Mouse (Mus musculus) kidney, embryonic 16.5 days (tissue): Measurements from ENCODE around the gene Anks1b. TPM values are rescaled to one million over a fixed set of nuclear protein-coding genes. Genes with fewer than 3 reads are reported as not detected.

Source experiments
- ATAC-seq: fragments of 200-750 bp; cut with Nextera tagmentation; 2 replicates; pipeline ENCODE4 v1.8.0; 2017; ENCODE audit warnings: moderate TSS enrichment; ENCODE audit not compliant: low FRiP score, low TSS enrichment
- H3K27ac ChIP-seq: fragments of 300-500 bp; sonication (generic); 2 replicates; pipeline ENCODE4 v1.5.1; 2014; ENCODE audit warnings: low read length
- H3K27me3 ChIP-seq: fragments of 300-500 bp; sonication (generic); 2 replicates; pipeline ENCODE4 v1.6.1; 2014; ENCODE audit warnings: low read length, control low read depth, mixed read lengths; ENCODE audit not compliant: insufficient read depth
- H3K36me3 ChIP-seq: fragments of 300-500 bp; sonication (generic); 2 replicates; pipeline ENCODE4 v1.6.1; 2014; ENCODE audit warnings: low read length, control low read depth, mixed read lengths; ENCODE audit not compliant: insufficient read depth
- H3K4me1 ChIP-seq: fragments of 300-500 bp; sonication (generic); 2 replicates; pipeline ENCODE4 v1.6.1; 2014; ENCODE audit warnings: low read length, control low read depth, mixed read lengths; ENCODE audit not compliant: insufficient read depth
- H3K4me2 ChIP-seq: fragments of 300-500 bp; sonication (generic); replicated peaks from 2 replicates; pipeline ENCODE4 v1.6.1; 2014; ENCODE audit warnings: low read depth, low read length
- H3K4me3 ChIP-seq: fragments of 300-500 bp; sonication (generic); 2 replicates; pipeline ENCODE4 v1.5.1; 2014; ENCODE audit warnings: mild to moderate bottlenecking, low read length
- H3K9ac ChIP-seq: fragments of 300-500 bp; sonication (generic); replicated peaks from 2 replicates; pipeline ENCODE4 v1.6.1; 2014; ENCODE audit warnings: low read length
- H3K9me3 ChIP-seq: fragments of 300-500 bp; sonication (generic); 2 replicates; pipeline ENCODE4 v1.6.1; 2016; ENCODE audit warnings: low read length, control low read depth
- WGBS: fragments of 180-500 bp; shearing (Covaris S2); extraction: QIAGEN DNeasy Blood & Tissue Kit; methylation state at CpG from one replicate; pipeline ENCODE4 v1.1.7; 2014; 5-methylcytosine and 5-hydroxymethylcytosine counted together
- polyA plus RNA-seq: library from polyadenylated mRNA; unstranded; fragments of >200 nt; fragmentation: Nextera tagmentation; extraction: Ambion mirVana; gene quantifications from 2 replicates; pipeline ENCODE4 v1.2.1, GENCODE M21; 2015

Gene Anks1b
- polyA plus RNA-seq, 1 experiment from 2014 or later: 2.2 TPM

DNA sequence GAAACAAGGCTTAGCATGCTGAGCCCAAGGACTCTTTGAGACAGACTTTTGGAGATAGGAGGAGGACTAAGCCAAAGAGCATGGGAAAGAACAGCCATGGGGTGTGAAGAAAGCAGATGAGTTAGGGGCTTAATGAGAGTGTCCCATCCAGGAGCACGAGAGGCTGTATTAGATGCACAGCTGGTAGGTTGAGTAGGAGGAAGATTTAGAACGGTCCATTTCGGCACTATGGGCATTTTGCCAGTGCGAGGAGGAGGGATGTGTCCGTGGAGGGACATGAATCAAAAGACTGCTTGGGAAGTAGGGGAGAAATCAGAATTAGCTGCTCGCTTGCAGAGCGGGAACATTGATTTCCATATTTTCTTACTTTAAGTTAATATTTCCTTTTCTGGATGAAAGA is 620.1 kb downstream of the Anks1b start:
- 57% methylated on average over 7 of the region's 7 CpGs for WGBS
- Histone ChIP-seq H3K9ac (no peak overlapping the region), H3K4me2 (no peak overlapping the region), H3K27ac (no peak overlapping the region), H3K36me3 (no peaks in the 10 kb centered on the region), H3K27me3 (no peaks in the 10 kb centered on the region), H3K9me3 (no peaks in the 10 kb centered on the region), H3K4me1 (no peaks in the 10 kb centered on the region), H3K4me3 (no peak overlapping the region)
- no peak for ATAC-seq

DNA sequence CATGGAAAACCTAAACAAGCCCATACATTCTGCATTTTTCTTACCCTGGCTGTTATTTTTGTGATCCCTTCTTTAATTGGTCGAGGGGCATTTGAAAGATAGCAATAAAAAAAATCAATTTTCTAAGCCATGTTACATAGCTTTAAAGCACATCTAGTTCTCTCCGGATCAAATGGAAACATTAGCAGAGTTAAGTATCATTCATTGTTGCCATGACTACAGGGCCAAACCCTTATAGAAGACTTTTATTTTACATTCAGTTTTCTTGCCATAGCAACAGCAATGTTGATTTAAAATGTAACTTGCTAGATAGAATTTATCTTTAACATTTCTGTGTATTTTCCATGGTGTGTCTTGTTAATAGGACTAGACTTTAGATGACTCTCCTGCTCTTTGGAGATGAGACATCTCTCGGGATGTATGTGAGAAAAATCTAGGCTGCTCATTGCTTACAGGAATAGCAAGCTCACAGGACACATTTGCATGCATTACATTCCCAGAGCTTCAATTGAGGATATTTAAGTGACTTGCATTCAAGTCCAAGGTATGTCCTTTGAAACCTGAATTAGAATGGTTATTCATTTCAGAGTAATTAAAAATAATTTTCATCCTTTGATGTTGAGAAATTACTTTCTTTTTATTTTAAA is 620.8 kb downstream of the Anks1b start:
- WGBS: 72% methylated on average over 3 of the region's 3 CpGs
- Histone ChIP-seq H3K27me3 (no peaks in the 10 kb centered on the region), H3K9me3 (no peaks in the 10 kb centered on the region), H3K27ac (no peak overlapping the region), H3K4me3 (no peak overlapping the region), H3K4me1 (no peaks in the 10 kb centered on the region), H3K36me3 (no peaks in the 10 kb centered on the region), H3K9ac (no peak overlapping the region), H3K4me2 (no peak overlapping the region)
- no peak for ATAC-seq

DNA sequence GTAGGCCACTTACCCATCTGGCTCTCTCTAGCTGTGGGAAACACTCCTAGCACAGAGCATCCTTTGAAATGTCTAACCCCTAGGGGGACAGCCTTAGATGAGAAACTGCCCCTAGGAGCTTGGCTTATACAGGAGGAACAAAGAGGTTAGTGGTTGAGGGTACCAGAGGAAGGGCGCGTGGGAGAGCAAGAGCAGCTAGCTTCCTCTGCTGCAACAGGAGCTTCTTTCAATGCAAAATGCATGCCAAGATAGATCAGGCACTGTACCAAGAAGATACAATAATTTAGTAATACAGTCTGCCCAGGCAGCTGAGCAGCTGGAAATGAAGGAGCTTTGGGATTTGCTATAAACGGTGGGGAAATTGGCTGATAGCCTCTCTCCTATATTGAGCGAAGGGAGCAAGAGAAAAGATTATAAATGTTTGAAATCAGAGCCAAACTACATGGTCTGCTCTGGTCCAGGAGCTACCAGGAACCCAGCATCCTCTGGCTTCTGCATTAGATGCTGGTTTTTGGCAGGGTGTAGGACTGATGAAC is 621.7 kb downstream of the Anks1b start:
- WGBS: 87% methylated on average over 4 of the region's 4 CpGs
- Histone ChIP-seq H3K4me1 (no peaks in the 10 kb centered on the region), H3K27me3 (no peaks in the 10 kb centered on the region), H3K9me3 (no peaks in the 10 kb centered on the region), H3K27ac (no peak overlapping the region), H3K4me3 (no peak overlapping the region), H3K9ac (no peak overlapping the region), H3K36me3 (no peaks in the 10 kb centered on the region), H3K4me2 (no peak overlapping the region)
- ATAC-seq: no peak

DNA sequence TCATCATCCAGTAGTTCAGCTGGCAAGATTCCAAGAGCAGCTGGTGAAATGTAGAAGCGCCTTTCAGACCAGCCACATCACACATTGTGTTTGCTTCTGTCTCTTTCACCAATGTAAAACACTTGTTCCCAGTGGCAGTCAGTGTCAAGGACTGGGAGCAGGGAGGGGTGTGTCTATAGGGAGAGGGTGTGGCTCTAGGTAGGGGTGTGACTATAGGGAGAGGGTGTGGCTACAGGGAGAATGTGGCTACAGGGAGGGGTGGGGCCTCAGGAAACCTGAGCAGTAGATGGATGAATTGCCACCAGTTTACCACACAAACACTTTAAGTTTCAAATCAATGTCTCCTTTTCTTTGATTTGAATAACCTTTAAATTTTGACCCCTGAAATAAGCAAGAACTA is 634.3 kb downstream of the Anks1b start:
- Histone ChIP-seq H3K27ac (no peak overlapping the region), H3K36me3 (no peaks in the 10 kb centered on the region), H3K9ac (no peak overlapping the region), H3K4me1 (no peaks in the 10 kb centered on the region), H3K9me3 (no peaks in the 10 kb centered on the region), H3K27me3 (no peaks in the 10 kb centered on the region), H3K4me2 (no peak overlapping the region), H3K4me3 (no peak overlapping the region)
- ATAC-seq: no peak
- WGBS: 59% methylated on average over 1 of the region's 1 CpGs

DNA sequence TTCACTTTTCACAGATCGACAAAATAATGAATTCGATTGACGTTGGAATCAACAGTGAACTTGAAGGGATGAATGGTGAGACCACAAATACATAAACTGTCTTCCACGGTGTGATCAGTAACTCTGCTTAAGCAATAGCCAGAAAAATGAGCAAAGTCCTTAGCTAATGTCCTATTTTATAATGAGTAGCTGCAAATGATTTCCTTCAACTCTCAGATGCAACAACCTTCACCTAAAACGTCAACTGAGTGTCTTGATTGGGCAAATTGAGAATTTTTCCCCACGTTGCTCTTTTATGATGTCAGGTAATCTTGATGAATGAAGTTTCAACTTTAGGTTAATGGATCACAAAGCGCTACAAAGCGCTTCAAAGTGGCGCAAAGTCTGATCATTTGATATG is 639.5 kb downstream of the Anks1b start:
- H3K27me3 ChIP-seq: no peaks in the 10 kb centered on the region
- no peak for ATAC-seq
- H3K36me3 ChIP-seq: no peaks in the 10 kb centered on the region
- H3K9ac ChIP-seq: no peak overlapping the region
- H3K9me3 ChIP-seq: no peaks in the 10 kb centered on the region
- H3K27ac ChIP-seq: no peak overlapping the region
- no peaks in the 10 kb centered on the region for H3K4me1 ChIP-seq
- 85% methylated on average over 9 of the region's 9 CpGs for WGBS
- no peak overlapping the region for H3K4me3 ChIP-seq
- H3K4me2 ChIP-seq: no peak overlapping the region

DNA sequence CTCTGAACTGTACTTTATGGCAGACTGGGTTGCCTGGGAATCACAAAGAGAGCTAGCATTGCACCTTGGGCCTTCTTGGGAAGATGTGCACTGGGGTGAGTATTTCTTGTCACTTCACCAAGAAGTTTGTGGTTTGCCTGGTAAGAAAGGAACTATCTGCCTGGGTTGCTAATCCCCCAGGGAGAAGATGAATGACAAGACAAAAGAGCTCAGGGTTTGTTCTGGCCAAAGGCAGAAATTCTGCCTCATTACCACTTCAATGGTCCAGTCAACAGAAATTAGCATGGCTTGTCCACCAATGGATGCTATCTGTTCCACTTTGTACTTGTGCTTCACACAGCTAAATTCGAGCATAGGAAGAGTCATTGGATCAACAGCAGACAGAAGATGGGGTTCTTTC is 658.5 kb downstream of the Anks1b start:
- WGBS: 66% methylated on average over 1 of the region's 1 CpGs
- no peak overlapping the region for H3K27ac ChIP-seq
- H3K9me3 ChIP-seq: no peaks in the 10 kb centered on the region
- H3K4me1 ChIP-seq: peaks cover 8% of the 10 kb centered on the region; the same call in 1 of the 2 replicates
- ATAC-seq: no peak
- H3K36me3 ChIP-seq: no peaks in the 10 kb centered on the region
- H3K27me3 ChIP-seq: no peaks in the 10 kb centered on the region
- H3K4me2 ChIP-seq: no peak overlapping the region
- H3K4me3 ChIP-seq: no peak overlapping the region
- H3K9ac ChIP-seq: no peak overlapping the region

DNA sequence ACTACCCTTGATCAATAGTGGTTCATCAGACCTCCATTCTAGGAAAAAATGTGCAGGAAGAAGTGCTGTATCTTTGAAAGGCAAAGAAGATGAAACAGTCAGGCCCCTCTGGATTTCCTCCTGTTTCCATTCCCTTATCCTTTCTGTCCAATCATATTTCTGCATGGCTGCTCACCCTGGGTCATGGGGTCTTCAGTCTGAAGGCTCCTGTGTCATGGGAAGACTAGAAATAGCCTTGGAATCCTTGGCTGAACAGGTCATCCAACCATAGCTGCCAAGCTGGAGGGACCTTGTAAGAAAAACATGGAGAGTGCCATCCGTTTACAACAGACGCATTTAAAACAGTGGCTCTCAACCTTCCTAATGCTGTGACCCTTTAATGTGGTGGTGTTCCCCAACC is 662.1 kb downstream of the Anks1b start:
- H3K4me3 ChIP-seq: no peak overlapping the region
- H3K27ac ChIP-seq: no peak overlapping the region
- H3K9ac ChIP-seq: no peak overlapping the region
- no peaks in the 10 kb centered on the region for H3K36me3 ChIP-seq
- H3K4me1 ChIP-seq: peaks cover 8% of the 10 kb centered on the region; the same call in 1 of the 2 replicates
- H3K4me2 ChIP-seq: no peak overlapping the region
- no peaks in the 10 kb centered on the region for H3K27me3 ChIP-seq
- WGBS: 62% methylated on average over 2 of the region's 2 CpGs
- no peak for ATAC-seq
- no peaks in the 10 kb centered on the region for H3K9me3 ChIP-seq

DNA sequence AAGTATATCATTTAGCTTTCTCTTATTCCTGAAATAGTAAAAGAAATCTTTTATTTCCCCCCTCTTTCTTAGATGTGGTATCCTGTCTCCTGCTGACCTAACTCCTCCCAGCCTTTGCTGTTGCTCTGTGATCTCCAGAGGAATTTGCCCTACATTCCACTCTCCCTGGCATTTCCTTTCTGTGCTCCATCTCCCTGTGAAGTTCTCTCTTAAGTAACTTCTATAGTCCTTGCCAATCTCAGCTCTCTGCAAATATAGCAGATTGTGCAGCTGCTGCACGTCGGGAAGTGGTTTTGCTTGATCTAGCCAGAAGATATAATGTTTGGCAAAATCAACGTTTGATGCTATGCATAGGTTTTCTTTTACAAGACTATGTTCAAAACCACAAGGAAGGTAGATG is 673.3 kb downstream of the Anks1b start:
- Histone ChIP-seq H3K27ac (no peak overlapping the region), H3K4me3 (no peak overlapping the region), H3K36me3 (no peaks in the 10 kb centered on the region), H3K9ac (no peak overlapping the region), H3K4me1 (no peaks in the 10 kb centered on the region), H3K9me3 (no peaks in the 10 kb centered on the region), H3K4me2 (no peak overlapping the region), H3K27me3 (no peaks in the 10 kb centered on the region)
- no peak for ATAC-seq
- WGBS: 56% methylated on average over 3 of the region's 3 CpGs

DNA sequence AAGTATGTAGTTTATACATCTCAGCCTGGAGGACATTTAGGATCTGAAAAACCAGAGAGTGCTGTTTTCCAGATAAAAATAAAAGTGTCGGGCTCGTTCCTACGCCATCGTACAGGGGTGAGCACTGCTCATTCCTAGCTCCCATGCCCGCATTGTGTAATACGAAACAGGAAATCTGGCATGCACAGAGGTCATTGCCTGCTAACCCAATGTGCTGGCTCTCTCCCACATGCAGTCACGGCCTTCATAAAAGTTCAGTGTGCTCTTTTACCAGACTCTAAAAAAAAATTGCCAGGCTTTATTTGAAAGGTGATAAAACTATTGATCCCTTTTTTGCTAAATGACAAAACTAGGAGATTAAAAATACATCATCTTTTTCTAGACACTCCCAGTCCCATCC is 689.6 kb downstream of the Anks1b start:
- no peaks in the 10 kb centered on the region for H3K9me3 ChIP-seq
- ATAC-seq: no peak
- no peak overlapping the region for H3K9ac ChIP-seq
- H3K4me2 ChIP-seq: no peak overlapping the region
- H3K27ac ChIP-seq: no peak overlapping the region
- H3K27me3 ChIP-seq: no peaks in the 10 kb centered on the region
- 47% methylated on average over 7 of the region's 7 CpGs for WGBS
- H3K4me3 ChIP-seq: no peak overlapping the region
- H3K36me3 ChIP-seq: no peaks in the 10 kb centered on the region
- H3K4me1 ChIP-seq: no peaks in the 10 kb centered on the region

DNA sequence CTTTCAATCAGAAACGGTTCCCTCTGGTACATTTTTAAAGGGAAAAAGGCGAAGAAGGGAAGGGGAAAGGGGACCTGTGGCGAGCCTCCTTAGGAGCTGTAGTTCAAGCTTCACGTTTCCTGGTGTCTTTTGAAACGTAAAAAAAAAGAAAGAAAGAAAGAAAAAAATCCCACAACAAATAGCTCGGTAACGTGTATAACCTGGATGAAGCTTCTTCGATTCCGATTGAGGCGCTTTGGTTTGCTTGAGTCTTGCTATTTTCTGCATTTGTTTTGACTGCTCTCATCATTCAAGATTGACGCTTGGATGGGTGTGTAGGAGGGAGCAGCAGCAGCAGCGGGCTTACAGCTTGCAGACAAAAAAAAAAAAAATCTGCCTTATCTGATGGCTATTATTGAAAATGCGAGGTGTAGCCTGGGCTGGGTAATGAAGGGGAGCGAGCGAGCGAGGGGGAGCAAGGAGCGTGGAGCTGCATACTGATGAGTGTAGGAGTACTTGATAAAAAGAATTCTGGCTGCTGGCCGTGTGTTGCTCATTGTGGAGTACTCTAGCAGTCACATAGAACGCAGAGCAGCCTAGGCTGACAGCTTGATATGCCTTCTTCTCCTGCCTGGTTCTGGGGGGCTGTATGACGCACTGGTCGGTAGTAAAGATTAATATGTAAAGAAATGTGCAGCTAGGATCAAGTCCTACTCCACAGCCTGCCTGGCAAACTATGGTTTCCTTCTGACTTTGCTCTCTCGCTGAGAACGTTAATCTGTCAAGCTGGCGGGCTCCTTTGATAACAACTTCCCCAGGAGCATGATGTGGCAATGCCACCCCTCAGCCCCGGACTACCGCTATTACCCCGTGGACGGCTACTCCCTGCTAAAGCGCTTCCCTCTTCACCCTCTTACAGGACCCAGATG is 703.1 kb downstream of the Anks1b start:
- H3K27me3 ChIP-seq: no peaks in the 10 kb centered on the region
- H3K4me2 ChIP-seq: peak overlapping the region; percentile 62
- ATAC-seq: peak; percentile 97
- no peaks in the 10 kb centered on the region for H3K36me3 ChIP-seq
- H3K4me3 ChIP-seq: peak overlapping the region; percentile 36
- WGBS: 14% methylated on average over 29 of the region's 29 CpGs
- peak overlapping the region; percentile 3; the same call in 1 of the 2 replicates for H3K9ac ChIP-seq
- H3K4me1 ChIP-seq: 0 out of 2 replicates have a peak, but pooled peaks cover 7% of the 10 kb centered on the region
- H3K27ac ChIP-seq: no peak overlapping the region
- H3K9me3 ChIP-seq: no peaks in the 10 kb centered on the region
